Mouse (Mus musculus): Measurements from ENCODE around the gene Bcl2l11. TPM values are rescaled to one million over a fixed set of nuclear protein-coding genes. Genes with fewer than 3 reads are reported as not detected.
A peak's percentile ranks its signal among the peaks of the same experiment; 100 is the strongest.

Gene Bcl2l11
- polyA plus RNA-seq, 1 experiment from 2014 or later, result 19.9 TPM

GRCm38 (mm10) chr2:128127691-128128292 is 2.0 kb downstream of the Bcl2l11 start:
- peak overlapping the region; percentile 92 for H3K4me2 ChIP-seq (replicated peaks; ENCODE audit: low read depth, low read length)
- H3K9me3 ChIP-seq (ENCODE audit: control insufficient read depth, low read depth, low read length), result no peaks in the 10 kb centered on the region
- H3K27me3 ChIP-seq (ENCODE audit: control insufficient read depth, insufficient read depth, low read length), result 0 out of 2 replicates have a peak, but pooled peaks cover 3% of the 10 kb centered on the region
- peak overlapping the region; percentile 87 for H3K4me3 ChIP-seq (ENCODE audit: low read depth, low read length)
- H3K9ac ChIP-seq (replicated peaks; ENCODE audit: low read depth, low read length), result peak overlapping the region; percentile 72
- under 1% methylated on average over 48 of the region's 48 CpGs for WGBS
- ATAC-seq (ENCODE audit: insufficient number of reproducible peaks, insufficient read depth, low FRiP score, low read depth), result peak; percentile 15; the same call in 1 of the 2 replicates
- H3K27ac ChIP-seq (ENCODE audit: low read length), result peak overlapping the region; percentile 94
- peaks cover 30% of the 10 kb centered on the region for H3K4me1 ChIP-seq (ENCODE audit: control insufficient read depth, insufficient read depth, low read length)
- H3K36me3 ChIP-seq (ENCODE audit: control insufficient read depth, insufficient read depth, low read length), result peaks cover 18% of the 10 kb centered on the region

- Histone ChIP-seq H3K9me3 (ENCODE audit: control insufficient read depth, low read depth, low read length) (no peaks in the 10 kb centered on the region), H3K27ac (ENCODE audit: low read length) (peak overlapping the region; percentile 3; the same call in 1 of the 2 replicates), H3K9ac (replicated peaks; ENCODE audit: low read depth, low read length) (peak overlapping the region; percentile 72), H3K4me1 (ENCODE audit: control insufficient read depth, insufficient read depth, low read length) (peaks cover 27% of the 10 kb centered on the region), H3K36me3 (ENCODE audit: control insufficient read depth, insufficient read depth, low read length) (peaks cover 22% of the 10 kb centered on the region), H3K4me3 (ENCODE audit: low read depth, low read length) (peak overlapping the region; percentile 87), H3K27me3 (ENCODE audit: control insufficient read depth, insufficient read depth, low read length) (no peaks in the 10 kb centered on the region), H3K4me2 (replicated peaks; ENCODE audit: low read depth, low read length) (peak overlapping the region; percentile 92)
- WGBS, result 22% methylated on average over 10 of the region's 10 CpGs
- no peak for ATAC-seq (ENCODE audit: insufficient number of reproducible peaks, insufficient read depth, low FRiP score, low read depth)
Measured at GRCm38 (mm10) chr2:128128532-128128931, 2.7 kb downstream of the Bcl2l11 start.

GRCm38 (mm10) chr2:128131503-128131902 is 5.7 kb downstream of the Bcl2l11 start:
- Histone ChIP-seq H3K4me2 (replicated peaks; ENCODE audit: low read depth, low read length) (no peak overlapping the region), H3K27me3 (ENCODE audit: control insufficient read depth, insufficient read depth, low read length) (no peaks in the 10 kb centered on the region), H3K9ac (replicated peaks; ENCODE audit: low read depth, low read length) (no peak overlapping the region), H3K36me3 (ENCODE audit: control insufficient read depth, insufficient read depth, low read length) (peaks cover 26% of the 10 kb centered on the region), H3K4me1 (ENCODE audit: control insufficient read depth, insufficient read depth, low read length) (peaks cover 14% of the 10 kb centered on the region), H3K27ac (ENCODE audit: low read length) (no peak overlapping the region), H3K9me3 (ENCODE audit: control insufficient read depth, low read depth, low read length) (no peaks in the 10 kb centered on the region), H3K4me3 (ENCODE audit: low read depth, low read length) (no peak overlapping the region)
- WGBS, result 93% methylated on average over 11 of the region's 11 CpGs
- no peak for ATAC-seq (ENCODE audit: insufficient number of reproducible peaks, insufficient read depth, low FRiP score, low read depth)

- no peak for ATAC-seq (ENCODE audit: insufficient number of reproducible peaks, insufficient read depth, low FRiP score, low read depth)
- Histone ChIP-seq H3K36me3 (ENCODE audit: control insufficient read depth, insufficient read depth, low read length) (peaks cover 26% of the 10 kb centered on the region), H3K4me3 (ENCODE audit: low read depth, low read length) (no peak overlapping the region), H3K4me2 (replicated peaks; ENCODE audit: low read depth, low read length) (no peak overlapping the region), H3K27ac (ENCODE audit: low read length) (no peak overlapping the region), H3K27me3 (ENCODE audit: control insufficient read depth, insufficient read depth, low read length) (no peaks in the 10 kb centered on the region), H3K4me1 (ENCODE audit: control insufficient read depth, insufficient read depth, low read length) (peaks cover 14% of the 10 kb centered on the region), H3K9ac (replicated peaks; ENCODE audit: low read depth, low read length) (no peak overlapping the region), H3K9me3 (ENCODE audit: control insufficient read depth, low read depth, low read length) (no peaks in the 10 kb centered on the region)
- 79% methylated on average over 5 of the region's 5 CpGs for WGBS
Measured at GRCm38 (mm10) chr2:128132635-128133034, 6.8 kb downstream of the Bcl2l11 start.

- Histone ChIP-seq H3K4me1 (ENCODE audit: control insufficient read depth, insufficient read depth, low read length) (peaks cover 6% of the 10 kb centered on the region), H3K36me3 (ENCODE audit: control insufficient read depth, insufficient read depth, low read length) (peaks cover 26% of the 10 kb centered on the region), H3K9ac (replicated peaks; ENCODE audit: low read depth, low read length) (no peak overlapping the region)
Measured at GRCm38 (mm10) chr2:128133865-128134264, 8.0 kb downstream of the Bcl2l11 start.

GRCm38 (mm10) chr2:128134474-128134873 is 8.6 kb downstream of the Bcl2l11 start:
- no peak overlapping the region for H3K9ac ChIP-seq (replicated peaks; ENCODE audit: low read depth, low read length)
- H3K4me3 ChIP-seq (ENCODE audit: low read depth, low read length), result no peak overlapping the region
- no peak overlapping the region for H3K4me2 ChIP-seq (replicated peaks; ENCODE audit: low read depth, low read length)
- 67% methylated on average over 5 of the region's 5 CpGs for WGBS
- ATAC-seq (ENCODE audit: insufficient number of reproducible peaks, insufficient read depth, low FRiP score, low read depth), result no peak
- H3K27me3 ChIP-seq (ENCODE audit: control insufficient read depth, insufficient read depth, low read length), result no peaks in the 10 kb centered on the region
- H3K4me1 ChIP-seq (ENCODE audit: control insufficient read depth, insufficient read depth, low read length), result 0 out of 2 replicates have a peak, but pooled peaks cover 5% of the 10 kb centered on the region
- H3K9me3 ChIP-seq (ENCODE audit: control insufficient read depth, low read depth, low read length), result no peaks in the 10 kb centered on the region
- no peak overlapping the region for H3K27ac ChIP-seq (ENCODE audit: low read length)
- H3K36me3 ChIP-seq (ENCODE audit: control insufficient read depth, insufficient read depth, low read length), result peaks cover 30% of the 10 kb centered on the region

More at GRCm38 (mm10) chr2:128133865-128134264, 8.0 kb downstream of the Bcl2l11 start:
- no peak for ATAC-seq (ENCODE audit: insufficient number of reproducible peaks, insufficient read depth, low FRiP score, low read depth)
- Histone ChIP-seq H3K4me2 (replicated peaks; ENCODE audit: low read depth, low read length) (no peak overlapping the region), H3K4me3 (ENCODE audit: low read depth, low read length) (no peak overlapping the region), H3K9me3 (ENCODE audit: control insufficient read depth, low read depth, low read length) (no peaks in the 10 kb centered on the region), H3K27me3 (ENCODE audit: control insufficient read depth, insufficient read depth, low read length) (no peaks in the 10 kb centered on the region), H3K27ac (ENCODE audit: low read length) (no peak overlapping the region)

- Histone ChIP-seq H3K27ac (ENCODE audit: low read length) (no peak overlapping the region), H3K4me2 (replicated peaks; ENCODE audit: low read depth, low read length) (no peak overlapping the region), H3K9ac (replicated peaks; ENCODE audit: low read depth, low read length) (no peak overlapping the region), H3K4me3 (ENCODE audit: low read depth, low read length) (no peak overlapping the region), H3K4me1 (ENCODE audit: control insufficient read depth, insufficient read depth, low read length) (0 out of 2 replicates have a peak, but pooled peaks cover 4% of the 10 kb centered on the region), H3K27me3 (ENCODE audit: control insufficient read depth, insufficient read depth, low read length) (no peaks in the 10 kb centered on the region), H3K9me3 (ENCODE audit: control insufficient read depth, low read depth, low read length) (no peaks in the 10 kb centered on the region), H3K36me3 (ENCODE audit: control insufficient read depth, insufficient read depth, low read length) (peaks cover 30% of the 10 kb centered on the region)
- no peak for ATAC-seq (ENCODE audit: insufficient number of reproducible peaks, insufficient read depth, low FRiP score, low read depth)
- 68% methylated on average over 8 of the region's 8 CpGs for WGBS
Measured at GRCm38 (mm10) chr2:128134948-128135347, 9.1 kb downstream of the Bcl2l11 start.

- no peak for ATAC-seq (ENCODE audit: insufficient number of reproducible peaks, insufficient read depth, low FRiP score, low read depth)
- no peak overlapping the region for H3K4me2 ChIP-seq (replicated peaks; ENCODE audit: low read depth, low read length)
- no peaks in the 10 kb centered on the region for H3K4me1 ChIP-seq (ENCODE audit: control insufficient read depth, insufficient read depth, low read length)
- 84% methylated on average over 16 of the region's 16 CpGs for WGBS
- peaks cover 15% of the 10 kb centered on the region for H3K36me3 ChIP-seq (ENCODE audit: control insufficient read depth, insufficient read depth, low read length)
- no peak overlapping the region for H3K27ac ChIP-seq (ENCODE audit: low read length)
- no peaks in the 10 kb centered on the region for H3K27me3 ChIP-seq (ENCODE audit: control insufficient read depth, insufficient read depth, low read length)
- H3K9me3 ChIP-seq (ENCODE audit: control insufficient read depth, low read depth, low read length), result no peaks in the 10 kb centered on the region
- no peak overlapping the region for H3K9ac ChIP-seq (replicated peaks; ENCODE audit: low read depth, low read length)
- no peak overlapping the region for H3K4me3 ChIP-seq (ENCODE audit: low read depth, low read length)
Measured at GRCm38 (mm10) chr2:128136769-128137433, 11.1 kb downstream of the Bcl2l11 start.
